Mouse (Mus musculus): ENCODE data around the gene Plin5.

The Plin5 gene

GRCm38 (mm10) chr17:56133457-56134363, 16.3 kb upstream of the Plin5 start:
- no peak for DNase-seq (ENCODE audit: low read depth, low spot score)

GRCm38 (mm10) chr17:56132661-56133060, 15.3 kb upstream of the Plin5 start:
- no peak for DNase-seq (ENCODE audit: low read depth, low spot score)

GRCm38 (mm10) chr17:56131814-56132213, 14.4 kb upstream of the Plin5 start:
- no peak for DNase-seq (ENCODE audit: low read depth, low spot score)

GRCm38 (mm10) chr17:56131136-56131535, 13.7 kb upstream of the Plin5 start:
- DNase-seq (ENCODE audit: low read depth, low spot score) = no peak

GRCm38 (mm10) chr17:56128246-56128645, 10.8 kb upstream of the Plin5 start:
- DNase-seq (ENCODE audit: low read depth, low spot score) = no peak

- no peak for DNase-seq (ENCODE audit: low read depth, low spot score)
Observed at GRCm38 (mm10) chr17:56126175-56126574, 8.8 kb upstream of the Plin5 start.

- no peak for DNase-seq (ENCODE audit: low read depth, low spot score)
Observed at GRCm38 (mm10) chr17:56125276-56125630, 7.9 kb upstream of the Plin5 start.

GRCm38 (mm10) chr17:56124377-56125275, 7.2 kb upstream of the Plin5 start:
- no peak for DNase-seq (ENCODE audit: low read depth, low spot score)

GRCm38 (mm10) chr17:56123681-56124340, 6.4 kb upstream of the Plin5 start:
- no peak for DNase-seq (ENCODE audit: low read depth, low spot score)

GRCm38 (mm10) chr17:56123161-56123560, 5.8 kb upstream of the Plin5 start:
- no peak for DNase-seq (ENCODE audit: low read depth, low spot score)

GRCm38 (mm10) chr17:56121826-56122225, 4.4 kb upstream of the Plin5 start, which contains the start of gene Lrg1:
TSS of gene Lrg1 (minus strand) at chr17:56122001.
- no peak for DNase-seq (ENCODE audit: low read depth, low spot score)

GRCm38 (mm10) chr17:56119981-56120880, 2.8 kb upstream of the Plin5 start:
- no peak for DNase-seq (ENCODE audit: low read depth, low spot score)

- no peak for DNase-seq (ENCODE audit: low read depth, low spot score)
Observed at GRCm38 (mm10) chr17:56119431-56119830, 2.0 kb upstream of the Plin5 start.

- DNase-seq (ENCODE audit: low read depth, low spot score) = no peak
Observed at GRCm38 (mm10) chr17:56116193-56116592, 1.2 kb downstream of the Plin5 start.

GRCm38 (mm10) chr17:56112743-56113142, 4.7 kb downstream of the Plin5 start:
- DNase-seq (ENCODE audit: low read depth, low spot score) = no peak

- no peak for DNase-seq (ENCODE audit: low read depth, low spot score)
Observed at GRCm38 (mm10) chr17:56111864-56112263, 5.5 kb downstream of the Plin5 start.

- no peak for DNase-seq (ENCODE audit: low read depth, low spot score)
Observed at GRCm38 (mm10) chr17:56111021-56111420, 6.4 kb downstream of the Plin5 start.

- no peak for DNase-seq (ENCODE audit: low read depth, low spot score)
Observed at GRCm38 (mm10) chr17:56110571-56110970, 6.8 kb downstream of the Plin5 start.

- DNase-seq (ENCODE audit: low read depth, low spot score) = no peak
Observed at GRCm38 (mm10) chr17:56109219-56110051, 8.0 kb downstream of the Plin5 start, which contains the start of gene Plin4. TSS of gene Plin4 (minus strand) at chr17:56109803.
